Mouse (Mus musculus): ENCODE measurements around the gene Rbfox1. TPM values are rescaled to one million over a fixed set of nuclear protein-coding genes. Genes with fewer than 3 reads are reported as not detected.

Gene Rbfox1
- polyA plus RNA-seq, 1 experiment, result 0.22 TPM

DNA sequence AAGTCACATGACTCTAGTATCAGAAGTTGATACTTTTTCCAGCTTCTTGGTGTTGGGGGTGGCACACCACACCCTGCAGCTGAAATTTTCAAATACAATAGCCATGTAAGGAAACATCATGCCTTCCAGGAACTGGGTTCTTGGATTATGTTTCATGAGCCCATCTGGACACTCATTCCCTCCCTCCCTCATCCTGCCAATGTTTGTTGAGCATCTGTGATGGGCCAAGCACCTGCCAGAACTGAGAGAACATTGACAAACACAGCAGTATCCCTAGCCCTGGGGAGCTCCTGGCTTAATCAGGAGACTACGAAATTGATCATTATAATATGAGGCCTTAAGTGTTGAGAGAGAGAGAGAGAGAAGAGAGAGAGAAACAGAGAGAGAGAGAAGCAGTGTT, 18.2 kb upstream of the Rbfox1 start:
- no peaks in the 10 kb centered on the region for H3K36me3 ChIP-seq (ENCODE audit: control insufficient read depth, insufficient read depth)
- no peaks in the 10 kb centered on the region for H3K79me2 ChIP-seq (ENCODE audit: control insufficient read depth, insufficient read depth)
- TF ChIP-seq MYOG (IDR thresholded peaks at IDR 0.05; ENCODE audit: control insufficient read depth, extremely low read depth, insufficient read length) (no peak), FOSL1 (IDR thresholded peaks at IDR 0.05; ENCODE audit: insufficient read depth, low read length, poor library complexity, severe bottlenecking) (no peak), CTCF (IDR thresholded peaks at IDR 0.05; ENCODE audit: control insufficient read depth, insufficient read depth, insufficient read length) (no peak), USF1 (IDR thresholded peaks at IDR 0.05; ENCODE audit: low read depth) (no peak)
- H3K27me3 ChIP-seq (ENCODE audit: control insufficient read depth, insufficient read depth, insufficient read length), result no peaks in the 10 kb centered on the region
- H3K4me3 ChIP-seq (ENCODE audit: insufficient read depth, poor library complexity, severe bottlenecking), result no peak overlapping the region
- H3K79me3 ChIP-seq (ENCODE audit: low read depth), result no peaks in the 10 kb centered on the region
- H3ac ChIP-seq (ENCODE audit: control insufficient read depth, insufficient read length, low read depth), result no peak overlapping the region

DNA sequence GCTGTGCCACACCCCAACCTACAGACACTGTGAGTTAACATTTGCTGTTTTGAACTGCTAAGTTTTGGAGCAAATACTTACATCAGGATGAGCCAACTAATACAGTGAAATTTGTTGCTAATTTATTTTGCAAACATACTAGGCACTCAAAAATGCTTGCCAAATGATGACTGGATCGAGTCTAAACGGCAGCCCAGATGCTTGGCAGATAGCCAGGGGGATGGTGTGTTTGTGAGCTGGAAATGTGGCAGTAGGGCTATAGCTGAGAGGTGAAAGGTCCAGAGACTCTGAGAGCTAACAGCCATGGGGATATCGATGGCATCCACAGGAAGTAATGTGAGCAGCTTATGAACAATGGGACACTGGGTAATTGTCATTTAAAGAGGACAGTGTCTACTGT, 14.8 kb upstream of the Rbfox1 start:
- Histone ChIP-seq H3K36me3 (ENCODE audit: control insufficient read depth, insufficient read depth) (no peaks in the 10 kb centered on the region), H3K27me3 (ENCODE audit: control insufficient read depth, insufficient read depth, insufficient read length) (no peaks in the 10 kb centered on the region)
- TF ChIP-seq FOSL1 (IDR thresholded peaks at IDR 0.05; ENCODE audit: insufficient read depth, low read length, poor library complexity, severe bottlenecking) (no peak), CEBPB (IDR thresholded peaks at IDR 0.05; ENCODE audit: low read depth) (no peak), CTCF (IDR thresholded peaks at IDR 0.05; ENCODE audit: control insufficient read depth, insufficient read depth, insufficient read length) (no peak), MYOD1 (IDR thresholded peaks at IDR 0.05; ENCODE audit: control insufficient read depth, insufficient read length, low read depth) (no peak), MAX (IDR thresholded peaks at IDR 0.05) (no peak), MYOG (IDR thresholded peaks at IDR 0.05; ENCODE audit: control insufficient read depth, extremely low read depth, insufficient read length) (no peak), USF1 (IDR thresholded peaks at IDR 0.05; ENCODE audit: low read depth) (no peak)

DNA sequence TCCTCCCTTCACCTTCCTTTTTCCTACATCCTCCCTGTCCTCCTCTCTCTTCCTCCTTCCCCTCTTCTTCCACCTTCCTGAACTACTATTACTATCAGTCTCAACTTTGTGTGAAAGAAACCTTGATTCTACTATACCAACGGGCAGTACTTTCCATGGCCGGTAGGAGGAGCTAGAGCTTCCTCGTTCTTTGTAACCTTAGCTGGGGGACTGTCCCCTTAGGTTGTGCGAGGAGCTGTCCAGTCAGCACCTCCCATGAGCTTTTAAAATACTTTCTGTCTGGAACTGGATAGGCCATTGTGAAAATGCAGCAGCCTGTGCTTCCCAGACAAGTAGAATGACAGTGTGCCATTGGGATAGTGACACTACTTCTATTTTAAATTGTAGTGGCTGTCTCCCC, 3.3 kb upstream of the Rbfox1 start:
- no peaks in the 10 kb centered on the region for H3K79me3 ChIP-seq (ENCODE audit: low read depth)
- no peak overlapping the region for H3K4me3 ChIP-seq (ENCODE audit: insufficient read depth, poor library complexity, severe bottlenecking)
- no peak for TF ChIP-seq FOSL1 (IDR thresholded peaks at IDR 0.05; ENCODE audit: insufficient read depth, low read length, poor library complexity, severe bottlenecking)
- H3ac ChIP-seq (ENCODE audit: control insufficient read depth, insufficient read length, low read depth), result no peak overlapping the region
- H3K79me2 ChIP-seq (ENCODE audit: control insufficient read depth, insufficient read depth), result no peaks in the 10 kb centered on the region
- H3K36me3 ChIP-seq (ENCODE audit: control insufficient read depth, insufficient read depth), result no peaks in the 10 kb centered on the region
- no peaks in the 10 kb centered on the region for H3K27me3 ChIP-seq (ENCODE audit: control insufficient read depth, insufficient read depth, insufficient read length)

More for the DNA sequence above, 14.8 kb upstream of the Rbfox1 start:
- no peaks in the 10 kb centered on the region for H3K79me3 ChIP-seq (ENCODE audit: low read depth)
- no peaks in the 10 kb centered on the region for H3K79me2 ChIP-seq (ENCODE audit: control insufficient read depth, insufficient read depth)
- no peak overlapping the region for H3ac ChIP-seq (ENCODE audit: control insufficient read depth, insufficient read length, low read depth)
- no peak overlapping the region for H3K4me3 ChIP-seq (ENCODE audit: insufficient read depth, poor library complexity, severe bottlenecking)

- TF ChIP-seq FOSL1 (IDR thresholded peaks at IDR 0.05; ENCODE audit: insufficient read depth, low read length, poor library complexity, severe bottlenecking) (no peak), MYOG (IDR thresholded peaks at IDR 0.05; ENCODE audit: control insufficient read depth, extremely low read depth, insufficient read length) (no peak), USF1 (IDR thresholded peaks at IDR 0.05; ENCODE audit: low read depth) (no peak), CEBPB (IDR thresholded peaks at IDR 0.05; ENCODE audit: low read depth) (no peak), CTCF (IDR thresholded peaks at IDR 0.05; ENCODE audit: control insufficient read depth, insufficient read depth, insufficient read length) (no peak), MYOD1 (IDR thresholded peaks at IDR 0.05; ENCODE audit: control insufficient read depth, insufficient read length, low read depth) (no peak), MAX (IDR thresholded peaks at IDR 0.05) (no peak)
- no peaks in the 10 kb centered on the region for H3K36me3 ChIP-seq (ENCODE audit: control insufficient read depth, insufficient read depth)
- H3ac ChIP-seq (ENCODE audit: control insufficient read depth, insufficient read length, low read depth), result no peak overlapping the region
- H3K79me3 ChIP-seq (ENCODE audit: low read depth), result no peaks in the 10 kb centered on the region
- H3K4me3 ChIP-seq (ENCODE audit: insufficient read depth, poor library complexity, severe bottlenecking), result no peak overlapping the region
- no peaks in the 10 kb centered on the region for H3K79me2 ChIP-seq (ENCODE audit: control insufficient read depth, insufficient read depth)
- H3K27me3 ChIP-seq (ENCODE audit: control insufficient read depth, insufficient read depth, insufficient read length), result no peaks in the 10 kb centered on the region
These were observed 515 bp downstream of the Rbfox1 start for GRCm38 (mm10) chr16:5885690-5886050.

DNA sequence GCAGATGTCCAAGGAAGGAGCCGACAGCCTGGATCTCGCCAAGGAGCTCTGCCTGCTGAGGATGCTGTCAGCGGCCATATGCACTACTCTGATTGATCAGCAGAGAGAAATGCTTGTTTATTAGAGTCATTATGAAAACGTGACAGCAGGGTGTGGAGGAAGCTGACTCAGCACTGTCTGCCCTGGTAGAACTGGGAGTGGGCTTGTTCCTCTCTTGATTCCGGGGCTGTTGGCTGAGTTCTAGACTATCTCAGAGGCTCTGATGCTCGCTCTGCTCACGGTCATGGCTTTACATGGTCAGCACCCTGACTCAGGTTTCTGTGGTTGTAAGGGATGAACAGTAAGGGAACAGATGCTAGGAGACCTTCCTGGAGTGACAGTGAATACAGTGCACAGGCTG, 10.4 kb downstream of the Rbfox1 start:
- no peak overlapping the region for H3ac ChIP-seq (ENCODE audit: control insufficient read depth, insufficient read length, low read depth)
- no peak for TF ChIP-seq MYOG (IDR thresholded peaks at IDR 0.05; ENCODE audit: control insufficient read depth, extremely low read depth, insufficient read length)
- TF ChIP-seq MAX (IDR thresholded peaks at IDR 0.05), result no peak
- TF ChIP-seq USF1 (IDR thresholded peaks at IDR 0.05; ENCODE audit: low read depth), result no peak
- no peak for TF ChIP-seq CEBPB (IDR thresholded peaks at IDR 0.05; ENCODE audit: low read depth)
- TF ChIP-seq CTCF (IDR thresholded peaks at IDR 0.05; ENCODE audit: control insufficient read depth, insufficient read depth, insufficient read length), result no peak
- TF ChIP-seq MYOD1 (IDR thresholded peaks at IDR 0.05; ENCODE audit: control insufficient read depth, insufficient read length, low read depth), result no peak
- no peak for TF ChIP-seq FOSL1 (IDR thresholded peaks at IDR 0.05; ENCODE audit: insufficient read depth, low read length, poor library complexity, severe bottlenecking)

DNA sequence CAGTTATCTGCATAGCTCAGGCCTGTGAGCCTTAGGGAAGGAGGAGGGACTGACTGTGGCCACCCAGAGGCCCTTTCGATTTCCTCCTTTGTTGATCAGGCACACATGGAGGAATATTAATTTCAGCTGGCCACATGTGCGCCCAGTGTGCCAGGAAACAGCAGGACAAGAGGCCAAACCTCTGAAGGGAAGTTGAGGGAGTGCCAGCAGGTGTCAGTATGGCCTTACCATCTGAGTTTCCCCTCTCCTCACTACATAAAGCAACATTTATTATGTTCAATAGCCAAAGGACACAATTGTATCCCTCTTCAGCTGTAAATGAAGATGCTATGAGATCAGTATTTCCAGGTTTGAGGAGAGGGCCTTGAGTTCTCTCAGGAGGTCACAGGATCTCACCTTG, 13.2 kb downstream of the Rbfox1 start:
- Histone ChIP-seq H3K4me3 (ENCODE audit: insufficient read depth, poor library complexity, severe bottlenecking) (no peak overlapping the region), H3K79me2 (ENCODE audit: control insufficient read depth, insufficient read depth) (no peaks in the 10 kb centered on the region), H3K79me3 (ENCODE audit: low read depth) (no peaks in the 10 kb centered on the region), H3K27me3 (ENCODE audit: control insufficient read depth, insufficient read depth, insufficient read length) (no peaks in the 10 kb centered on the region), H3K36me3 (ENCODE audit: control insufficient read depth, insufficient read depth) (no peaks in the 10 kb centered on the region), H3ac (ENCODE audit: control insufficient read depth, insufficient read length, low read depth) (no peak overlapping the region)
- TF ChIP-seq MYOD1 (IDR thresholded peaks at IDR 0.05; ENCODE audit: control insufficient read depth, insufficient read length, low read depth) (no peak), CTCF (IDR thresholded peaks at IDR 0.05; ENCODE audit: control insufficient read depth, insufficient read depth, insufficient read length) (no peak), FOSL1 (IDR thresholded peaks at IDR 0.05; ENCODE audit: insufficient read depth, low read length, poor library complexity, severe bottlenecking) (no peak), USF1 (IDR thresholded peaks at IDR 0.05; ENCODE audit: low read depth) (no peak)

More for the DNA sequence above, 10.4 kb downstream of the Rbfox1 start:
- no peaks in the 10 kb centered on the region for H3K36me3 ChIP-seq (ENCODE audit: control insufficient read depth, insufficient read depth)
- no peaks in the 10 kb centered on the region for H3K79me3 ChIP-seq (ENCODE audit: low read depth)
- no peak overlapping the region for H3K4me3 ChIP-seq (ENCODE audit: insufficient read depth, poor library complexity, severe bottlenecking)
- H3K79me2 ChIP-seq (ENCODE audit: control insufficient read depth, insufficient read depth), result no peaks in the 10 kb centered on the region
- H3K27me3 ChIP-seq (ENCODE audit: control insufficient read depth, insufficient read depth, insufficient read length), result no peaks in the 10 kb centered on the region

Measured in C2C12 (cell line).